Mouse (Mus musculus) gastrocnemius, postnatal 10 days (tissue): Measurements from ENCODE around the gene Ccdc144b. TPM values are rescaled to one million over a fixed set of nuclear protein-coding genes. Genes with fewer than 3 reads are reported as not detected.

Experiments used
- total RNA-seq, 2 experiments: library from RNA; stranded (reverse); gene quantifications; 2 replicates each; pipeline ENCODE4 v1.2.3; 2021

The Ccdc144b gene
- total RNA-seq, 2 experiments from 2014 or later: not detected

Other genes with a start within 250 kb of the Ccdc144b start
- gene Dcun1d1, start 116.1 kb downstream of the Ccdc144b start, total RNA-seq: 10 to 100 TPM; 75.4 to 78.0 TPM
- 10 to 100 TPM; 22.3 to 26.1 TPM for gene Mccc1, start 52.9 kb downstream of the Ccdc144b start, total RNA-seq
- gene Acad9, start 12.4 kb upstream of the Ccdc144b start, total RNA-seq: 10 to 100 TPM; 22.8 to 26.1 TPM
- 1 to 10 TPM; 3.6 to 4.6 TPM for gene D3Ertd254e, start 97.5 kb upstream of the Ccdc144b start, total RNA-seq
- gene Qrfpr, start 168.8 kb upstream of the Ccdc144b start, total RNA-seq: not detected